Mouse (Mus musculus) CH12.LX (cell line): ENCODE measurements around the gene Zfp58. TPM values are rescaled to one million over a fixed set of nuclear protein-coding genes. Genes with fewer than 3 reads are reported as not detected.
"Not testable (repeated sequence)": the region's sequence is repeated elsewhere in the genome, so short reads cannot be mapped to it uniquely, and the experiment has no call there.

Source experiments
- DNase-seq: peaks from one replicate; pipeline ENCODE4 v3.0.0-alpha.2; 2013; ENCODE audit errors: extremely low read depth
- H3K27ac ChIP-seq: 2 replicates; pipeline ENCODE4 v1.5.1; 2012; ENCODE audit warnings: low read depth, mild to moderate bottlenecking, control low read depth, moderate library complexity; ENCODE audit not compliant: insufficient read depth
- H3K27me3 ChIP-seq: replicated peaks from 2 replicates; pipeline ENCODE3; 2012; ENCODE audit warnings: inconsistent platforms
- H3K36me3 ChIP-seq, 2 experiments: replicated peaks in 1 of 2; 2 replicates each; pipeline versions ENCODE3 to v1.6.1; 2012; ENCODE audit warnings: inconsistent platforms in 1 of 2, low read length in 1 of 2, mild to moderate bottlenecking in 1 of 2, mixed read lengths in 1 of 2, moderate library complexity in 1 of 2; ENCODE audit not compliant: control insufficient read depth in 1 of 2, insufficient read depth in 1 of 2
- H3K4me1 ChIP-seq, 2 experiments: 2 replicates each; pipeline ENCODE4 v1.6.1; 2012; ENCODE audit warnings: inconsistent platforms in 1 of 2, moderate library complexity in 1 of 2; ENCODE audit not compliant: insufficient read depth in 2 of 2, control insufficient read depth in 1 of 2
- H3K4me2 ChIP-seq: 2 replicates; pipeline ENCODE4 v1.6.1; 2012; ENCODE audit warnings: low read depth, mild to moderate bottlenecking, control low read depth; ENCODE audit not compliant: poor library complexity, insufficient read depth, severe bottlenecking
- H3K4me3 ChIP-seq, 3 experiments: fragments of 150-350 bp in 1 of 3; sonication (generic) in 1 of 3; replicated peaks in 1 of 3; 2 replicates each; pipeline versions ENCODE3 to v1.5.1; 2011 to 2012; ENCODE audit warnings: low read depth in 2 of 3, low read length in 2 of 3, mild to moderate bottlenecking in 2 of 3, moderate library complexity in 2 of 3, control low read depth in 1 of 3, improper control_type of control experiment in 1 of 3, inconsistent platforms in 1 of 3, mixed read lengths in 1 of 3; ENCODE audit not compliant: poor library complexity in 1 of 3
- H3K79me2 ChIP-seq: replicated peaks from 2 replicates; pipeline ENCODE4 v1.6.1; 2012; ENCODE audit warnings: mild to moderate bottlenecking, moderate library complexity; ENCODE audit not compliant: control insufficient read depth, poor library complexity, insufficient read depth, severe bottlenecking; ENCODE audit errors: extremely low read depth
- H3K9ac ChIP-seq: 2 replicates; pipeline ENCODE4 v1.6.1; 2012; ENCODE audit warnings: low read depth, mild to moderate bottlenecking, control low read depth, moderate library complexity; ENCODE audit not compliant: insufficient read depth
- H3K9me3 ChIP-seq: replicated peaks from 2 replicates; pipeline ENCODE3; 2012; ENCODE audit warnings: low read length, inconsistent platforms, mixed read lengths
- CHD1 ChIP-seq: IDR thresholded peaks from 2 replicates; pipeline ENCODE4 v1.6.1; 2012; ENCODE audit warnings: low read depth, low read length, improper control_type of control experiment, inconsistent platforms
- CTCF ChIP-seq, 2 experiments: IDR thresholded peaks in 1 of 2; conservative IDR thresholded peaks in 1 of 2; 2 replicates each; pipeline ENCODE4 v1.5.1; 2011 to 2012; ENCODE audit warnings: low read depth in 2 of 2, low read length in 2 of 2, improper control_type of control experiment in 1 of 2, inconsistent platforms in 1 of 2, mild to moderate bottlenecking in 1 of 2, moderate library complexity in 1 of 2
- E2F4 ChIP-seq: IDR thresholded peaks from 2 replicates; pipeline ENCODE4 v1.6.1; 2011; ENCODE audit warnings: low read depth, low read length, improper control_type of control experiment; ENCODE audit not compliant: insufficient replicate concordance
- ELF1 ChIP-seq: IDR thresholded peaks from 2 replicates; pipeline ENCODE4 v1.6.1; 2014; ENCODE audit warnings: low read depth, mild to moderate bottlenecking, inconsistent platforms, low read length, improper control_type of control experiment
- EP300 ChIP-seq: IDR thresholded peaks from 2 replicates; pipeline ENCODE4 v1.6.1; 2011; ENCODE audit warnings: low read length, improper control_type of control experiment
- HCFC1 ChIP-seq: IDR thresholded peaks from 2 replicates; pipeline ENCODE4 v1.6.1; 2012; ENCODE audit warnings: low read depth, mild to moderate bottlenecking, inconsistent platforms, low read length, improper control_type of control experiment
- IRF4 ChIP-seq: IDR thresholded peaks from 2 replicates; pipeline ENCODE4 v1.6.1; 2014; ENCODE audit warnings: low read depth, mild to moderate bottlenecking, inconsistent platforms, low read length, improper control_type of control experiment
- JUN ChIP-seq: IDR thresholded peaks from 2 replicates; pipeline ENCODE4 v1.6.1; 2011; ENCODE audit warnings: low read depth, mild to moderate bottlenecking, low read length, improper control_type of control experiment, moderate library complexity; ENCODE audit not compliant: insufficient read depth
- JUND ChIP-seq: conservative IDR thresholded peaks from 2 replicates; pipeline ENCODE4 v1.6.1; 2011; ENCODE audit warnings: low read depth, low read length, improper control_type of control experiment
- KAT2A ChIP-seq: IDR thresholded peaks from 2 replicates; pipeline ENCODE4 v1.6.1; 2012; ENCODE audit warnings: low read length, improper control_type of control experiment, inconsistent platforms; ENCODE audit not compliant: insufficient replicate concordance
- MAFK ChIP-seq: IDR thresholded peaks from 2 replicates; pipeline ENCODE4 v1.6.1; 2011; ENCODE audit warnings: low read length, improper control_type of control experiment; ENCODE audit not compliant: insufficient replicate concordance
- MXI1 ChIP-seq: IDR thresholded peaks from 2 replicates; pipeline ENCODE4 v1.6.1; 2011; ENCODE audit warnings: mild to moderate bottlenecking, low read depth, low read length, improper control_type of control experiment
- NELFE ChIP-seq: IDR thresholded peaks from 2 replicates; pipeline ENCODE4 v1.6.1; 2011; ENCODE audit warnings: low read depth, low read length, improper control_type of control experiment
- PAX5 ChIP-seq: IDR thresholded peaks from 2 replicates; pipeline ENCODE4 v1.6.1; 2012; ENCODE audit warnings: low read length, inconsistent platforms, mixed read lengths
- POLR2A ChIP-seq: IDR thresholded peaks from 2 replicates; pipeline ENCODE4 v1.6.1; 2011; ENCODE audit warnings: low read depth, mild to moderate bottlenecking, improper control_type of control experiment, low read length
- RAD21 ChIP-seq: IDR thresholded peaks from 2 replicates; pipeline ENCODE4 v1.6.1; 2011; ENCODE audit warnings: low read depth, mild to moderate bottlenecking, low read length, improper control_type of control experiment, moderate library complexity
- RCOR1 ChIP-seq: conservative IDR thresholded peaks from 2 replicates; pipeline ENCODE4 v1.6.1; 2012; ENCODE audit warnings: low read depth, mild to moderate bottlenecking, inconsistent platforms, low read length, improper control_type of control experiment
- SMC3 ChIP-seq: IDR thresholded peaks from 2 replicates; pipeline ENCODE4 v1.6.1; 2011; ENCODE audit warnings: low read depth, low read length, improper control_type of control experiment
- TBP ChIP-seq: conservative IDR thresholded peaks from 2 replicates; pipeline ENCODE4 v1.6.1; 2011; ENCODE audit warnings: low read depth, low read length, improper control_type of control experiment
- ZC3H11A ChIP-seq: IDR thresholded peaks from 2 replicates; pipeline ENCODE4 v1.6.1; 2012; ENCODE audit warnings: low read depth, mild to moderate bottlenecking, inconsistent platforms, low read length, improper control_type of control experiment
- ZKSCAN1 ChIP-seq: IDR thresholded peaks from 2 replicates; pipeline ENCODE4 v1.6.1; 2012; ENCODE audit warnings: low read depth, inconsistent platforms, low read length, improper control_type of control experiment, borderline replicate concordance
- ZMIZ1 ChIP-seq: IDR thresholded peaks from 2 replicates; pipeline ENCODE4 v1.6.1; 2012; ENCODE audit warnings: low read depth, mild to moderate bottlenecking, inconsistent platforms, low read length, improper control_type of control experiment
- dilution Hi-C: fragments of 300-500 bp; cut with MboI; formaldehyde crosslinking; loops from 2 replicates; pipeline ENCODE4 v1.14.3; 2020; ENCODE audit warnings: low sequenced_read_pairs; ENCODE audit not compliant: extremely low pct_unique_long_range_greater_than_20kb, extremely low pct_ligation_motif_present
- in situ Hi-C: fragments of 300-500 bp; cut with MboI; formaldehyde crosslinking; loops from 3 replicates; pipeline ENCODE4 v1.14.3; 2019; ENCODE audit warnings: low sequenced_read_pairs, low pct_ligation_motif_present, low pct_unique_long_range_greater_than_20kb, mixed read lengths
- polyA plus RNA-seq: library from polyadenylated mRNA; unstranded; fragments of >175 nt; gene quantifications from 2 replicates; pipeline ENCODE4 v1.2.1, GENCODE M21; 2012; ENCODE audit warnings: low read depth; ENCODE audit not compliant: insufficient read length
- total RNA-seq, 2 experiments: library from RNA; depleted of rRNA; stranded (reverse); fragments of 300-350 nt in 1 of 2; fragments of >200 nt in 1 of 2; gene quantifications; 2 replicates each; pipeline ENCODE4 v1.2.3; 2012 to 2014

Zfp58 gene
- total and polyA plus RNA-seq, 3 experiments: 2.9 to 5.9 (median 4.3) TPM

GRCm38 (mm10) chr13:67481528-67481927, 18.8 kb downstream of the Zfp58 start:
- Histone ChIP-seq H3K79me2 (peaks cover 3% of the 10 kb centered on the region; the same call in 1 of the 2 replicates), H3K36me3 (peaks cover 0 to 15% of the 10 kb centered on the region in 2 experiments), H3K9me3 (no peaks in the 10 kb centered on the region), H3K9ac (no peak overlapping the region), H3K27ac (no peak overlapping the region), H3K4me1 (peaks cover 4 to 19% of the 10 kb centered on the region in 2 experiments), H3K4me3 (no peak overlapping the region), H3K27me3 (no peaks in the 10 kb centered on the region), H3K4me2 (no peak overlapping the region)
- peak; percentile 22 for DNase-seq
- dilution Hi-C loops (no loop called here), in situ Hi-C loops (no loop called here)
- TF ChIP-seq CTCF (conservative IDR thresholded peaks at IDR 0.05 in 1 of 2, IDR thresholded peaks at IDR 0.05 in 1 of 2; ENCODE audit: low read depth in 2 of 2, low read length in 2 of 2) (peak in 1 of 2 experiments; percentile 56; a peak in 2 of 4 replicates), SMC3 (peak; percentile 57), POLR2A (no peak), RAD21 (peak; percentile 42)

DNA sequence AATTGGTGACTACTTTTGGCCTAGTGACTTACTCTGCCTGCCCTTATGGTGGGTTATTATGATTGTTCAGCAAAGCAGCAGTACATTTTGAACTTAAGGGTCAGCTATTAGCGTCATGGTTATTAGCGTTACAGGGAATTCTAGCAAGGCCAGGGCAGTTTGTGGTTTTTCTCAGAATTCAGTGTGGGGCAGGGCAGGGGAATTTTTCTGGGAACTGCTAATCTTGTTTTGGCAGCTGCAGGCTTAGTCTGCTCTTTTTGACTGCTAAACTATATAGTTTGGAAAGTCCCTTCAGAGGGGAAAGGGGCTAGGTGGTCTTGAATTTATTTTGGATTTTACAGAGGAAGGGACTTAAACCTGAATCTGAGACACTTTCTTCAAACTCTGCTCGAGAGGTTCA, 31.1 kb downstream of the Zfp58 start:
- H3K9ac ChIP-seq: no peak overlapping the region
- in situ Hi-C loops (no loop called here), dilution Hi-C loops (no loop called here)
- H3K27ac ChIP-seq: no peak overlapping the region
- peaks cover 0 to 4% of the 10 kb centered on the region in 2 experiments; a peak in 2 of 4 replicates for H3K4me1 ChIP-seq
- no peak overlapping the region for H3K4me2 ChIP-seq
- no peaks in the 10 kb centered on the region for H3K27me3 ChIP-seq
- H3K36me3 ChIP-seq: peaks cover 5 to 23% of the 10 kb centered on the region in 2 experiments
- TF ChIP-seq SMC3: no peak
- no peak for TF ChIP-seq ZKSCAN1
- no peak for TF ChIP-seq CHD1
- TF ChIP-seq MAFK: no peak
- TF ChIP-seq RAD21: no peak
- TF ChIP-seq TBP: no peak
- no peak for TF ChIP-seq PAX5
- no peak for TF ChIP-seq MXI1
- TF ChIP-seq KAT2A: no peak
- TF ChIP-seq ZMIZ1: no peak
- TF ChIP-seq NELFE: no peak
- no peak for TF ChIP-seq HCFC1
- no peak for TF ChIP-seq EP300
- no peak for TF ChIP-seq JUND
- no peak for TF ChIP-seq E2F4
- TF ChIP-seq JUN: no peak
- no peak for TF ChIP-seq ZC3H11A
- TF ChIP-seq IRF4: no peak
- no peak for TF ChIP-seq ELF1
- TF ChIP-seq RCOR1: no peak
- no peak for DNase-seq
- H3K9me3 ChIP-seq: no peaks in the 10 kb centered on the region
- H3K79me2 ChIP-seq: no peaks in the 10 kb centered on the region
- H3K4me3 ChIP-seq: no peak overlapping the region

DNA sequence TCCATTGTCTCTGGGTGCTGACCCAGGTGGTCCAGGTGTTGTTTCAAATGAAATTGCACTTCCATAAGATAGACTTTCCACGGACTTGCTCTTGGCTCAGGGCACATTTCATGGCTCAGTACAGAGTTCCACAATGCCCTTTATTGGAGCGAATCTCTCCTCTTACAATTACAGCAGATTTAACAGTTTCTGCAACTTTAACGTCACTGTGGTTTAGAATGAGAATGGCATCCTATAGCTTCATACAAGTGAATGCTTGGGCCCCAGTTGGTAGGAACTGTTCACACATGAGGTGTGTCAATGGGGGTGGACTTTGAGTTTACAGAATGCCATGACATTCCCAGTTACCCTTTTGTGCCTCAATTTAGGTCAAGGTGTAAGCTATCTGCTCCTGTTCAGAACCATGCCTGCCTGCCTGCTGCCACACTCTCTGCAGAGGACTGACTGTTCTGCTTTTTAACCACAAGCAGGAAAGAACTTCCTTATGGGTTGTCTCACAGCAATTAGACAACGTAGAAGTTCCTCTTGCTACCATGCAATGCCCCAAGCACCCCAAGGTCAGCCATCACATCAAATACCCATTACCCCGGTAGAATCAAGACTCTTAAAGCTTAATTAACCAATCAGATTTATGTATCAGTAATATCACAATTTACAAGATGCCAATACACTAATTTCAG, 36.7 kb downstream of the Zfp58 start:
- H3K9me3 ChIP-seq, H3K9ac ChIP-seq, in situ Hi-C loops, H3K4me3 ChIP-seq, H3K36me3 ChIP-seq, H3K79me2 ChIP-seq, H3K4me2 ChIP-seq, dilution Hi-C loops, H3K27me3 ChIP-seq, H3K27ac ChIP-seq: not testable (repeated sequence)
- H3K4me1 ChIP-seq: peaks cover 0 to 11% of the 10 kb centered on the region in 2 experiments; a peak in 2 of 4 replicates
- peak; percentile 21 for DNase-seq
